Mouse (Mus musculus) adrenal gland, postnatal 36 days (tissue): ENCODE measurements around the gene Orai1. TPM values are rescaled to one million over a fixed set of nuclear protein-coding genes. Genes with fewer than 3 reads are reported as not detected.
A peak's percentile ranks its signal among the peaks of the same experiment; 100 is the strongest.

Source experiments
- DNase-seq, 2 experiments: peaks; one replicate each; pipeline ENCODE4 v3.0.0; 2021; ENCODE audit warnings: mixed read lengths in 1 of 2
- total RNA-seq, 2 experiments: library from RNA; stranded (reverse); gene quantifications; 2 replicates each; pipeline ENCODE4 v1.2.3; 2021

Orai1 gene
- total RNA-seq, 2 experiments from 2014 or later, result 9.2 to 12.3 TPM

DNA sequence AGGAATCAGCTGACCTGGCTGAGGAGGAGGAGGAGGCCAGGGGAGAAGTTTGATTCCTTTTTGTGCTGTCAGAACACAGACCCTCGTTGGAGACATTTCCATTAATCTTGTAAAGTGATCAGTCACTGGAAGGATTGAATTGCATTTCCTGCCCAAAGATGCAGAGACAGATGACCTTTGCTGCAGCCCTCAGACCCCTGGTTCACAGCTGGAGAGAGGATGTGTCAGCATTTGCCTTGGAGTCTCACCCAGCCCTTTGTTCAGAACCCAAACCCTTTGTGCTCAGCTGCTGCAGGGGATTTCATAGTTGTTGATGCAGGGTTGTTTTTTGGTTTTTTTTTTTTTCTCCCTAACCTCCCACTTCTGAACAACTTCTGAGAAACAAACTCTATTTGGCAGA is 20.0 kb upstream of the Orai1 start:
- no peak for DNase-seq

DNA sequence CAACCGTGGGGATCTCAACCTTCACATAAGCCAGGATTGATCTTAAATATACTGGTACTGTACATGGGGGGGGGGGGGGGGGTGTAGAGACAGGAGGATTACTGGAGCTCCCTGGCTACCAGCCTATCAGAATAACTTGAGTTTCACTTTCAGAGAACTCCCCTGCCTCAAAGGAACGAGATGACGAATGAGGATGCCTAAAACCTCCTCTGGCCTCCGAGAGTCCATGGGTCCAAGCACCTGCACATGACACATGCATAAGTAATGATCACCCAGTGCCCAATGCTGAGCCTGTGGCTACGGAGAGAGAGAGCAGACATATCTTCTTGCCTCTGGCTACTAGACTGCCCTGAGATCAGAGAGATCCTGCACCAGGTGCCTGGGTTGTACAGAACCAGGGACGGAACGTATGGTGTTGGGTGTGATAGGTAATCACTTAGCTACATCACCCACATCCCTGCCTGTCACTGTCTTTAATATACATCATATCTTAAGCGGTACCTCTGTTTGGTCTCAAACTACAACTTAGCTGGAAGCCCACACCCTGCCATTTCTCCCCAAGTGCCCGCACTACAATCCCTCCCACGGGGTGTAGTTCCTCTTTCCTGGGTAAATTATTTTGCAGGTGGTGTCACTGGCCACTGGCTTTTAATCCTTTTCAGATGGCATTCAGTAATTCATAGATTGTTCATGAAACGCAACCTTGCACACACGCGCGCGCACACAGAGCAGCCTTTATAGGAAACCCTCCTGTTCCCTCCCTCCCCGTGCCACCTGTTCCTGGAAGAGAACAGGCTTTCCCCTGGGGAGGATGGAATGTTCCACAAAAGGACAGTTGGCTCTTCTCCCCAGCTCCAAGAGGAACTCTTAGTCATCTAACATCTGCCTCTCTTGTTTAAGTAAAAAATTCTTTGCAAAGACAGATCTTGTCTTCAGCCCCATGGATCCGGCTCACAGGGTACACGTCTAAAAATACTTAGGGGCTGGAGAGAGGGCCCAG is 17.4 kb upstream of the Orai1 start:
- no peak for DNase-seq

DNA sequence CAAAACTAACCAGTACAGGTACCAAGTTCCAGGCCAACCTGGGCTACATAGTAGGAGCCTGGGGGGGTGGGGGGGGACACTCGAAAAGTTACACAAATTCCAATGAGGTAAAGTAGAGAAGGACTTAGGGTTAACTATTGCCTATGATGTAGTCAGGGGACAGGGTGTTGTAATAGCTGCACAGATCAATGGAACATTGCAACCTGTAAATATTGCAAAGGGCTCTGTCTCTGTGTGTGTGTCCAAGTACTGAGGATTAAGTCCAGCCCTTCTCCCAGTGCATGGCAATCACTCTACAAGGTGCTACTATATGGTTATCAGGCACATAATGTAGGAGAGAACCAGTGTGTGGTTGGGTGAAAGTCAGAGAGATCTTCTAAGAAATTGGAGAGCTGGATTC is 14.0 kb upstream of the Orai1 start:
- no peak for DNase-seq

DNA sequence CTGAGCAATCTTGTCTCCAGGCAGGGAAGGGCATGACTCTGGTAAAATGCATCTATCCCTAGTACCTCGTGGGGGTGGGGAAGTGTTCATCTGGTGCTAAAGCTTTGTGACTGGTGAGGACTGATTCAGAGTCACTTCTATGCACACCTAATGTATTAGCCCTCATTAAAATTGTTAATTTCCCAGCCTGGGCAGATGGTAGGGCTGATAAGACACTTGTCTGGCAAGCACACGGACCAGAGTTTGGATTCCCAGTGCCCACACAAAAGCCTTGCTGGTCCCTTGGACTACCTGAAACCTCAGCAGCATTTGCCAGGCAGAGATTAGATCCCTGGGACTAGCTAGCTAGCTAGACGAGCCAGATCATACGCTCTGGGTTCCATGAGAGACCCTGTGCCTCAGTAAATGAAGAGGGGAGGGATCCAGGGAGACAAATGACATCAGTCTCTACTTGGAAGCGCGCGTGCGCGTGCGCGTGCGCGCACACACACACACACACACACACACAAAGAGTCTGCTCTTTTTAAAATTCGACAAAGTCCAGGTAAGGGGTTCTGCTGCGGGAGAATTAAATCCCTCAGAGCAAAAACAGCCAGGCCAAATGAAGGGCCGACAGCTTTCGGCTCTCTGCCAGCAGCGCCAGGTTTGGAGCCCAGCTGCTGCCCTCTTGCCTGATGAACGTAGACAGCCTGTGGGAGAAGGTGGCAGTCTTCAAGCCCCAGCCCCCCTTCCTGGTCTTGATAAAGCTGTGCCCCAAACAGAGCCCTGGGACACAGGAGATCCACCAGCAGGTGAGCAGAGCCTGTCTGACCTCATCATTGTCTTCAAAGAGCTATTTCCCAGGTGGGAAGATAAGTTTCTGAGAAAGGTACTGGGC is 8.9 kb upstream of the Orai1 start:
- DNase-seq, result no peak

DNA sequence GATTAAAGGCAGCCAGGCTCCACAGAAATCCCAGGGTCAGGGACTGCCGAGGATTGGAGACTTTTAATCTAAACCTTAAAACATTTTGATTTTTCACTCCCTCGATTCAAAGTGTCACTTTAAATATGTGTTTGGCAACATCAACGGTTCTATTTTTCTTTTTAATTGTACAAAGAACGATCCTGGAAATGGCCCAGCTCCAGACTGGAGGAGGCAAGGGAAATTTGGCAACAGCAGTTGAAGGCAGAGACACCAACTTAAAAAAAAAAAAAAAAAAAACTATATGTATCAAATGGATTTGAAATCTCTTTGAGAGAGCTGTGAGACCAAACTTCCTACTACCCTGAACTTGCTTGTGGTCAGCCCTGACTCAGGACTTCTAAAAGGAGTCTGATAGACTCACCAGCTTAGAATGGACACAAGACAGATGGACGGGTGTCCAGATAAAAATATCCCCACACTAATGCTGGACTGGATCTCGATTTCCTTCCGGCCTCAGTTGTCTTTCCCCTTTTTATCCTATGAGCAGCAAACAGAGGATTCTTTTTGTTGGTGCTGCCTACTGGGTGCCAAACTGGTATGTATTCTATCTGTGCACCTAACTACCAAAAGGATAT is 5.9 kb upstream of the Orai1 start:
- DNase-seq, result no peak

DNA sequence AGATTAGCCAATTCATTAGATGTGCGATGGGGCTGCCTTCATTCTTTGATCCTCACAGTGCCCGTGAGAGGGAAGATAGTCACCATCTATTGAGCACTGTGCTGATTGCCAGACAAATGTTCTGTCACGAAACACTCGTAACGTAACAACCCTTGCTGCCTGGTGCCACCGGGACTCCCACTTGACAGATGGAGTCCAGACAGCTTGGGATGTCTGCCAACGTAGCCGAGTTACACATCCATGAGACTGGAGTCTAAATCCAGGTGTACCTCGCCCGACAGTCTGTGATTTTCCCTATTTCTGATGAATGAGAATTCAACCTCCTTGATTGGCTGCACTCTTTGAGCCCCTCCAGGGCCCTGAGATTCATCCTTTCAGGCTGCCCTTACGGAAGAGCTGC is 5.0 kb upstream of the Orai1 start:
- DNase-seq, result no peak

DNA sequence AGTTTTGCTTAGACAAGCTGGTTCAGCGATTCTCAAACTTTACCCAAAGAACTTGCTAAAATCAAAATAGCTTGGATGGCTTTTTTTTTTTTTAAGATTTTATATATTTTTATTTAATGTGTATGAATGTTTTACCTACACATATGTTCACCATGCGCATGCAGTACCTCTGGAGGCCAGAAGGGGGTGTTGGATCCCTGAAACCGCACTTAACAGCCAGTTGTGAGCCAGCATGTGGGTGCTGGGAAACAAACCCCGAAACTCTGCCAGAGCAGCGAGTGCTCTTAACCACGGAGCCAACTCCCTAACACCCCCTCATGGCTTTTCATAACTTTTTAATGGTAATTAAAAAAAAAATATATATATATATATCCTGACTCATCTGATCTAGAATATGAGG is 4.1 kb upstream of the Orai1 start:
- DNase-seq, result no peak

DNA sequence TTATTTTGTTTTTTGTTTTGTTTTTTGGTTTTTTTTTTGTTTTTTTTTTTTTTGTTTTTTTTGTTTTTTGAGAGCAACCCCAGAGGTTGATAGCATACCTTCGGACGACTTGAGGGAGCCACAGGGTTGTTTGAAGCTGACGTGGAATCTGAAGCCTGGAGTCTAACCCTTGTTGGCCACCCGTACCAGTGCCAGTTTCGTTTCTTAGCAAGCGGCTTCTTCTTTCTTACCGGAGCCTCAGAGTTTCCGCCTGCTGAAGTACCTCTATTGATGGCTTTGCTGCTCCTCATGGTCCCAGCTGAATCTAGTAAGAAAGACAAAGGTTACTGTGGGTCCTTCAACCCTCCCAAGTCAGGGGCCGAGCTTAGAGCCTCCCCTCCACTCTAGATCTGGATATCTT is 3.2 kb upstream of the Orai1 start:
- DNase-seq, result no peak

DNA sequence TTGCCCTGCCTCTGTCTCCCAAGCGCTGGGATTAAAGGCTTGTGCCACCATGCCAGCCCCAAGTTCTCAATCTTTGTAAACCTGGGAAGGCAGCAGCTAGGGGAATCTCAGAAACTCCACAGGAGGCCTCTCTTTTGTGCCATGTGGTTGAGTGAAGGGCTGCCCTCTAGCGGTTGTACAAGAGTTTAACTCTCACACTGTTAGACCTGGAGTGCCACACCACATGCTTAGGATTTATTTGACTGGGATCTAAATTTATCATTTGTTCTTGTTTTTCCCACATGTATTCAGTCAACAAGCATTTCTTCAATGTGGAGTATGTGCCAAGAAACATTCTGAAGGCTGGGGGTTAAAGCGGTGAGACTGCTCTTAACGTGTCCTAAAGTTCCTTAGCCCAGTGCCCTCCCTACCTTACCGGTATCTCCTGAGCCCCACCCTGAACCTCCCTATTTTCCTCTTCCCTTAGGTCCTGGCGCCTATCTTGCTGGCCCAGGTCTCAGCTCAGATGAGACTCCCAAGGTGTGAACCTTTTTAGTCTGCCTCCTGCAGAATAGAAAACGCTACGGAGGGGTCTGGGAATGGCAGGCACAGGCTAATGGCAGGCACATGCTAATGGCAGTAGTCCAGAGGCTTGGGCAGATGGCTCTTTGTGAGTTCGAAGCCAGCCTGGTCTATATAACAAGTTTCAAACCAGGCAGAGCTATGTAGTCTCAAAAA is 1.1 kb upstream of the Orai1 start:
- DNase-seq, result peak; percentile 64 to 83

DNA sequence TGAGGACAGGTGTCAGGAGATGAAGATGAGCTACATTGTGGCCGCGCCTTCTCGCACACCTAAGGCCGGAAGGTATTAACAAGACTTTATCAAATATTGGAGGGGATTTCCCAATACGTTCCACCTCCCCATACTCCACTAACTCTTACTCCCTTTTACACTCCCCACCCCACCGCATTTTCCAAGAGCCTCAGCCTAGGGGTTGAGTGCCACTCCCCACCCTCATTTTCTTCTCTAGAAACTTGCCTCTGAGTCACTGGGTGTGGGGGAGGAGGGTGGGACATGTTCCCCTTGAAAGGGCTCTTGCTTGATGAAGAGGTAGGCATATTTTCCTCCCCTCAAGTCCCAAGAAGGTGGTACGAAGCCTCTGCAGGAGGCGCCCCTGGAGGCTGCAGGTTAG is 1.0 kb downstream of the Orai1 start:
- DNase-seq, result no peak

DNA sequence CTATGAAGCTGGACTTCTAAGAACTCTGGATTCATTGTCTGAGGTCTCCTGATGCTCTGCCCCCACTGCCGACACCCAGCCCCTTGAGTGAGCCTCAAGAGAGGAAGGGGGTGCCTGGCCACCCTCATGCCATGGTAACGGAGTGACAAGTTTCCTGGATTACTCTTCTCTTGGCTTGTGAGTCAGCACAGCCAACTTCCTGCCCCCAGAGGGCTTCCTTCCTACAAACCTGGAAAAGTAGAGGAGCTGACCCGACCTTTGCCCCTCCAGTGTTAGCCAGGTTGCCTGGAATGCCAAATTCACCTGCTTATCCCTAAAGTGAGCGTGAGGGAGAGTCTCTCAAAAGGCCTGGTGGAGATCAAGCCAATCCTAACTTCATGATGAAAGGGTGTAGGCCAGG is 2.6 kb downstream of the Orai1 start:
- peak in 1 of 2 experiments; percentile 45 for DNase-seq

DNA sequence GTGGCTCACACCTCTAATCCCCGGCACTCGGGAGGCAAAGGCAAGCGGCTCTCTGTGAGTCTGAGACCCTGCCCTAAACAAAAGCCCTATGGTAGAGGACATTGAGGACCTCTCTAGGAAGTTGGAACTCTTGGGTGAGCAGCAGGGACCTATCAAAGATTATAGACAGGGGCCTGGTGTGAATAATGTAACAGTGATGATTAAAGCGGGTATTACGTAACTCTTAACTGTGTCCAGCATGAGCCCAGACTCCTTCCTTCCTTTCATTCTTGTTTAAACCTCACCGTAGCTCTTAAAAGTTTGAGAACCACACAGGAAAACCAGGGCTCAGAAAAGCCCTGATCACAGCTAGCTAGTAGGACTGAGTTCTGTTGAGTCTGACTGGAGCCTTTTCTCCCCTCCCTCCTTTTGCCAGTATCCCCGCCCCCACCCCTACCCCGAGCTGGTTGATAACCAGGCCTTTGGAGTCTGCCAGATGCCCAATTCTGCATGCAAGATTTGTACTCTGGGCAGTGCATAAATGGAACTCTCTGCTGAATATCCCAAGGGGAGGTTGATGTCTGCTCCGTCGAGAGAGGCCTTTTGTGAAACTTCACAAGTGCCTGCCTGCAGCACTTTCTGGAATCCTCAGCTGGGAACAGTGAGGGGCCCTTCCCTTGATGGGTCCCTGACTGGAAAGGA is 4.6 kb downstream of the Orai1 start:
- DNase-seq, result no peak

DNA sequence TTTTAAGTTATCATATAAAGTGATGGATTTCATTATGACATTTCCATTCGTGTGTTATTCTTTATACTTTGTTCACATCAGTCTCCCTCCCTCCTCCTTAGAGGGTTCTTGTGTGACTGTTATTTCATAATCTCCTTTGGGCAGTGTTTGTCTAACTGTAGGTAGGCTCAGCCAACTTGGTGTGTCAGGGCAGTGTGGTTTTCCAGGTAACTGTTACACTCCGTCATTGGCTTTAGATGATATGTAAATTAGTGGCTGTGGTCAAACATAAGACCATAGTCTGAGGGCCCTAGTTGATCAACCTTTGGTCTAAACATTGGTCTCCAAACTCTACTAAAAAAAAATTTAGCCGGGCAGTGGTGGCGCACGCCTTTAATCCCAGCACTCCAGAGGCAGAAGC is 5.6 kb downstream of the Orai1 start:
- DNase-seq, result no peak

DNA sequence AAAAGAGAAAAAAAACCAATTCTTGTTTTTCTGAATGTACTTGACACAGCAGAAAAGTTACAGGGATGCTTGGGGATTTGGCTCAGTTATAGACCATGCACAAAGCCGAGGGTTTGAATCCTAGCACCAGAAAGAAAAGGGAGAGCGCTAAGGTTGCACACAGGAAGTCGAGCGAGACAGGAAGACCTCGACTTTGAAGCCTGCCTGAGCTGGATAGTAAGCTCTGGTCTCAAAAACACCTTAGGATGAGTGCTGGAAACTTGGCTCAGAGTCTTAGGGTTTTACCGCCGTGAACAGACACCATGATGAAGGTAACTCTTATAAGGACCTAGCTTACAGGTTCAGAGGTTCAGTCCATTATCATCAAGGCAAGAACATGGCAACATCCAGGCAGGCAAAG is 6.6 kb downstream of the Orai1 start:
- no peak for DNase-seq

DNA sequence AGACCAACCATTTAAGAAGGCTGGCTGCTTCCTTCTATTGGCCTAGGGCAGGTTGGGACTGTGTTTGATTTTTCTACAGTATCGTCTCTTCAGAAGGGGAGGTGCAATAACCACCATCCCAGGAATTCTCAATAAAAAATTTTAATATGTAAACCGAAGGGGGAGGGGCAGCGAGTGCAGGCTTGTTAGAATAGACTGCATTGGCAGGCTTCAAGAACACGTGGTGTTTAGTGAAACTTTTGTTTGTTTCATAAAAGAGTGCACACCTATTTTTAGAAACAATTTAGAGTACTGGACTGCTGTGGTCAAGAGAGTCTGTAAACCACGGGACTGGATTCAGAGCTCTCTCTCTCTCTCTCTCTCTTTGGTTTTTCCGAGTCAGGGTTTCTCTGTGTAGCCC is 8.2 kb downstream of the Orai1 start:
- DNase-seq, result no peak

DNA sequence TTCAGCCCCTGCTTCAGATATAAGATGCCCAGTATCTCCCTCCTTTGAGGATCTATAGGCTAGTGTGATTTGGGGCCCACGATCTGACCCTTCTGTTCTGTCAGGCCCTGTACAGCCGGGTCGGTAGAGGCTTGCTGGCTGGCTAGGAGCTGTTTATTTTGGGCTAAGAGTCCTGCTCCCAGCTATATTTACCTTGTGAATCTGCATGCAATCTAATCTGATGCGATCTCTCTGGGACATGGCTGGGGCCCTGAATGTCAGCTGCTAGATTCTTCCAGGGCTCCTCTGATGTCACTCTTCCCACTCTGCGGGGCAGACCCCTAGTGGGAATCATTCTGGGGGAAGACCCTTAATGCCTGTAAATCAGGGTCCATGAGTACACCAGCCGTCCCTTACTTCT is 9.4 kb downstream of the Orai1 start:
- no peak for DNase-seq

DNA sequence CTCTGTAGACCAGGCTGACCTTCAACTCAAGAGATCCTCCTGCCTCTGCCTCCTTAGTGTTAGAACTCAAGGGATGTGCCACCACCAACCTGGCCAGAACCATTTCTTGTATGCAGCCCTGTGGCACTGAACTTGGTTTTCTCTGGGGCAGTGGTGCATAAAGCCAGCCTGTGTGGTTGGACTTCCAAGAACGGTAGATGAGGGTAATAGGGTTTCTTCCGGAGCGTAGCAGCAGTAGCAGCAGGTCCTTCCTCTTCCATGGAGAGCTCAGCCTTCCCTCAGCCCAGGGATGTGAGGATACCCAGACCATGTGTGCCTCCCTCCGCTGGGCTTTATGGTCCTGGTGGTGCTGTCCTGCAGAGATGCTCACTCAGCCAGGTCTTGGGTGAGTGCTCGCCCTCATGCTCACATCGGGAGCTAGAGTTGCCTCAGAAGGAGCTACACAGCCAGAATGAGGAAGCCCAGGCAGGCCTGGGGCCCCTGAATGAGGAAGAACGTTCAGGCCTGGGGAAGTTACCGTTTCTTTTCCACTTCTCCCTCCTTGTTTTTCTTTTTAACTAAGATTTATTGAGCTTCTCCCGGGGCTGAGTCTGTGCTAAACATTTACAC is 10.2 kb downstream of the Orai1 start:
- DNase-seq, result no peak

DNA sequence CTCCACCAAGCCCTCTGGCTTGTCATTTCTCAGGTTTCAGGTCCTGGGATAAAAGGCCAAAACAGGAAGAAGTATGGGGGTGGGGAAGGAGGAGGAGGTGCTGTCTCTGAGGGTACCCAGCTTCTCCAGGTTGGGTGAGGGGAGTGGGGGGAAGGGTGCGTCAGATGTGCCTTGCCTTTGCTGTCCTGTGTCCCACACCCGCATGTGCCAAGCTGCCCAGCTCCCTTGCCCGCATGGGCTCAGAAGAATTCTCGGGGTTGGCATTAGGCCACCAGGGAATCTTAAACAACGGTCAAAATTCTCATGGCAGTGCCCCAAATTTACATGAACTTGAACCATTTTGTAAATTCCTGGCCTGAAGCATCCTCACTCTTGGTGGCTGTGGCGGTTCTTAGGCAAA is 11.5 kb downstream of the Orai1 start:
- no peak for DNase-seq

DNA sequence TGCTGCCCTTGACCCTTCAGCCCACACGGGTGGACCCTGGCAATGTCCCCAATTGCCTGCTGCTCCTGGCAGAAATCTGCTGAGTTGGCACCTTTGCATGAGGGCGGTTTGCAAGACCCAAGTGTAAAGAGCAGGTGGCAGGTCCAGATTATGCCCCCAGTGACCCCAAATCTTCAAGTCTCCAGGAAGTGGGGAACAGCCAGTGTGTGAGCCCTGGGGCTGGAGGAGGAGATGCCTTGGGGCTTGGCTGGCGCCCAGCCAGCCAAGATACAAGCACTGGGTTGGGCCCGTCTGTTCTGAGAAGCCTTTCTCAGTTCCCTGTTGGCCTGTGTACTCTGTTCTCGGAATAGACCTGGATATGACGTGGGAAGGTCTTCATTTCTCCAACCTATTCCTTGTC is 12.6 kb downstream of the Orai1 start:
- no peak for DNase-seq

DNA sequence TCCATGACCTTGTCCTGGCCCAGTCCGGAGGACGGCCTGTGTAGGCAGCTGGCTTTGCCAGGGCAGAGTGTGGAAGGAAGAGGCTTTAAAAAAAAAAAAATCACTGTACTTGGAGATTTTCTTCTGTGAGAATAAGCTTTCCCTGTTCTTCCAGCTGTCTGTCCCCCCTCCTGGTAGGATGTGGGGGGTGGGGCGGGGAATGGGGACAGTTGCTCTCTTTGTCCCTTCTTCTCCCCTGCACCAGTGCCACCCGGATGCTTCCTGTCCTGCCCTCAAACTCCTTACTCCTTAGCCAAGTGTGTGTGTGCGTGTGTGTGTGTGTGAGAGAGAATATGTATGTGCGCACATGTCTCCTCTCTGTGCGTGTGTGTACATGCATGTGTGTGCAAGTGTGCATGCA is 14.9 kb downstream of the Orai1 start:
- no peak for DNase-seq

DNA sequence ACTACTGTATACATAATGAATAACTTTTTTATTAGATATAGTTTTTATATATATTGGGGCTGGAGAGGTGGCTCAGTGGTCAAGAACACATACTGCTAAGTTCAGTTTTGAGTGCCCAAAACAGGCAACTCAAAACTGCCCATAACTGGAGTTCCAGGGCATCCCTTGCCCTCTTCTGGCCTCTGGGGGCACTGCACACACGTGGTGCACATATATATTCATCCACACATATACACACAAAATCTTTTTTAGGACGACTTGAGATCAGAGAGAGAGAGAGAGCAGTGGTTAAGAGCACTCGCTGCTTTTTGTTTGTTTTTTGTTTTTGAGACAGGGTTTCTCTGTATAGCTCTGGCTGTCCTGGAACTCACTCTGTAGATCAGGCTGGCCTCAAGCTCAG is 16.4 kb downstream of the Orai1 start:
- no peak for DNase-seq
